Mouse (Mus musculus): ENCODE results near the gene Pgm2. TPM values are rescaled to one million over a fixed set of nuclear protein-coding genes. Genes with fewer than 3 reads are reported as not detected.

Pgm2 gene
- polyA plus RNA-seq, 1 experiment from 2014 or later = 36.0 TPM

- no peaks in the 10 kb centered on the region for H3K27me3 ChIP-seq (ENCODE audit: insufficient read depth, low read length)
- H3K4me1 ChIP-seq (replicated peaks; ENCODE audit: insufficient read depth, low read length) = 0 out of 2 replicates have a peak, but pooled peaks cover 5% of the 10 kb centered on the region
- no peaks in the 10 kb centered on the region for H3K36me3 ChIP-seq (ENCODE audit: insufficient read depth, low read length)
- DNase-seq (ENCODE audit: low spot score) (peak; percentile 69), ATAC-seq (replicated peaks; ENCODE audit: low FRiP score, low read depth) (no peak)
- H3K9ac ChIP-seq (ENCODE audit: low read depth, low read length) = no peak overlapping the region
- H3K4me2 ChIP-seq (ENCODE audit: low read length) = no peak overlapping the region
- WGBS = 35% methylated on average over 4 of the region's 4 CpGs
- H3K4me3 ChIP-seq (replicated peaks; ENCODE audit: low read depth, low read length) = no peak overlapping the region
- no peak for TF ChIP-seq CTCF (IDR thresholded peaks at IDR 0.05; ENCODE audit: low read depth)
- H3K27ac ChIP-seq = no peak overlapping the region
- H3K9me3 ChIP-seq (replicated peaks; ENCODE audit: low read length) = no peaks in the 10 kb centered on the region
Observed at GRCm38 (mm10) chr5:64062882-64063621, 29.7 kb upstream of the Pgm2 start.

- H3K9me3 ChIP-seq (replicated peaks; ENCODE audit: low read length) = no peaks in the 10 kb centered on the region
- H3K4me1 ChIP-seq (replicated peaks; ENCODE audit: insufficient read depth, low read length) = 0 out of 2 replicates have a peak, but pooled peaks cover 5% of the 10 kb centered on the region
- no peak overlapping the region for H3K4me3 ChIP-seq (replicated peaks; ENCODE audit: low read depth, low read length)
- DNase-seq (ENCODE audit: low spot score) (peak; percentile 62), ATAC-seq (replicated peaks; ENCODE audit: low FRiP score, low read depth) (no peak; the same call in 1 of the 2 replicates)
- no peak overlapping the region for H3K9ac ChIP-seq (ENCODE audit: low read depth, low read length)
- H3K4me2 ChIP-seq (ENCODE audit: low read length) = no peak overlapping the region
- no peaks in the 10 kb centered on the region for H3K36me3 ChIP-seq (ENCODE audit: insufficient read depth, low read length)
- no peak for TF ChIP-seq CTCF (IDR thresholded peaks at IDR 0.05; ENCODE audit: low read depth)
- 51% methylated on average over 11 of the region's 11 CpGs for WGBS
- H3K27me3 ChIP-seq (ENCODE audit: insufficient read depth, low read length) = no peaks in the 10 kb centered on the region
- no peak overlapping the region for H3K27ac ChIP-seq
Observed at GRCm38 (mm10) chr5:64063622-64064355, 29.0 kb upstream of the Pgm2 start.

GRCm38 (mm10) chr5:64064401-64064800 is 28.3 kb upstream of the Pgm2 start:
- H3K4me1 ChIP-seq (replicated peaks; ENCODE audit: insufficient read depth, low read length) = 0 out of 2 replicates have a peak, but pooled peaks cover 5% of the 10 kb centered on the region
- no peak for ATAC-seq (replicated peaks; ENCODE audit: low FRiP score, low read depth)
- WGBS = 74% methylated on average over 3 of the region's 3 CpGs
- no peaks in the 10 kb centered on the region for H3K27me3 ChIP-seq (ENCODE audit: insufficient read depth, low read length)
- H3K9me3 ChIP-seq (replicated peaks; ENCODE audit: low read length) = no peaks in the 10 kb centered on the region
- DNase-seq (ENCODE audit: low spot score) = no peak
- no peaks in the 10 kb centered on the region for H3K36me3 ChIP-seq (ENCODE audit: insufficient read depth, low read length)
- H3K27ac ChIP-seq = no peak overlapping the region
- H3K4me2 ChIP-seq (ENCODE audit: low read length) = no peak overlapping the region
- H3K4me3 ChIP-seq (replicated peaks; ENCODE audit: low read depth, low read length) = no peak overlapping the region
- TF ChIP-seq CTCF (IDR thresholded peaks at IDR 0.05; ENCODE audit: low read depth) = no peak
- H3K9ac ChIP-seq (ENCODE audit: low read depth, low read length) = no peak overlapping the region

- Histone ChIP-seq H3K4me3 (replicated peaks; ENCODE audit: low read depth, low read length) (no peak overlapping the region), H3K9me3 (replicated peaks; ENCODE audit: low read length) (no peaks in the 10 kb centered on the region), H3K4me1 (replicated peaks; ENCODE audit: insufficient read depth, low read length) (0 out of 2 replicates have a peak, but pooled peaks cover 5% of the 10 kb centered on the region), H3K27ac (no peak overlapping the region), H3K27me3 (ENCODE audit: insufficient read depth, low read length) (no peaks in the 10 kb centered on the region), H3K4me2 (ENCODE audit: low read length) (no peak overlapping the region), H3K36me3 (ENCODE audit: insufficient read depth, low read length) (no peaks in the 10 kb centered on the region), H3K9ac (ENCODE audit: low read depth, low read length) (no peak overlapping the region)
- ATAC-seq (replicated peaks; ENCODE audit: low FRiP score, low read depth) (no peak), DNase-seq (ENCODE audit: low spot score) (no peak)
- 76% methylated on average over 6 of the region's 6 CpGs for WGBS
- no peak for TF ChIP-seq CTCF (IDR thresholded peaks at IDR 0.05; ENCODE audit: low read depth)
Observed at GRCm38 (mm10) chr5:64065497-64066046, 27.2 kb upstream of the Pgm2 start.

- Histone ChIP-seq H3K4me1 (replicated peaks; ENCODE audit: insufficient read depth, low read length) (0 out of 2 replicates have a peak, but pooled peaks cover 5% of the 10 kb centered on the region), H3K4me3 (replicated peaks; ENCODE audit: low read depth, low read length) (no peak overlapping the region), H3K9me3 (replicated peaks; ENCODE audit: low read length) (no peaks in the 10 kb centered on the region), H3K4me2 (ENCODE audit: low read length) (no peak overlapping the region), H3K27me3 (ENCODE audit: insufficient read depth, low read length) (no peaks in the 10 kb centered on the region), H3K27ac (no peak overlapping the region), H3K9ac (ENCODE audit: low read depth, low read length) (no peak overlapping the region), H3K36me3 (ENCODE audit: insufficient read depth, low read length) (no peaks in the 10 kb centered on the region)
- DNase-seq (ENCODE audit: low spot score) (no peak), ATAC-seq (replicated peaks; ENCODE audit: low FRiP score, low read depth) (no peak)
- WGBS = 70% methylated on average over 2 of the region's 2 CpGs
- no peak for TF ChIP-seq CTCF (IDR thresholded peaks at IDR 0.05; ENCODE audit: low read depth)
Observed at GRCm38 (mm10) chr5:64066159-64066558, 26.6 kb upstream of the Pgm2 start.

- TF ChIP-seq CTCF (IDR thresholded peaks at IDR 0.05; ENCODE audit: low read depth) = no peak
- Histone ChIP-seq H3K4me3 (replicated peaks; ENCODE audit: low read depth, low read length) (no peak overlapping the region), H3K9me3 (replicated peaks; ENCODE audit: low read length) (no peaks in the 10 kb centered on the region), H3K27me3 (ENCODE audit: insufficient read depth, low read length) (no peaks in the 10 kb centered on the region), H3K36me3 (ENCODE audit: insufficient read depth, low read length) (no peaks in the 10 kb centered on the region), H3K9ac (ENCODE audit: low read depth, low read length) (no peak overlapping the region), H3K4me2 (ENCODE audit: low read length) (no peak overlapping the region), H3K27ac (no peak overlapping the region), H3K4me1 (replicated peaks; ENCODE audit: insufficient read depth, low read length) (0 out of 2 replicates have a peak, but pooled peaks cover 5% of the 10 kb centered on the region)
- ATAC-seq (replicated peaks; ENCODE audit: low FRiP score, low read depth) (no peak), DNase-seq (ENCODE audit: low spot score) (no peak)
- WGBS = 72% methylated on average over 2 of the region's 2 CpGs
Observed at GRCm38 (mm10) chr5:64067576-64067975, 25.2 kb upstream of the Pgm2 start.

Measured in kidney, postnatal 0 days (tissue).